Mouse (Mus musculus): ENCODE measurements around the gene Kif6.

DNA sequence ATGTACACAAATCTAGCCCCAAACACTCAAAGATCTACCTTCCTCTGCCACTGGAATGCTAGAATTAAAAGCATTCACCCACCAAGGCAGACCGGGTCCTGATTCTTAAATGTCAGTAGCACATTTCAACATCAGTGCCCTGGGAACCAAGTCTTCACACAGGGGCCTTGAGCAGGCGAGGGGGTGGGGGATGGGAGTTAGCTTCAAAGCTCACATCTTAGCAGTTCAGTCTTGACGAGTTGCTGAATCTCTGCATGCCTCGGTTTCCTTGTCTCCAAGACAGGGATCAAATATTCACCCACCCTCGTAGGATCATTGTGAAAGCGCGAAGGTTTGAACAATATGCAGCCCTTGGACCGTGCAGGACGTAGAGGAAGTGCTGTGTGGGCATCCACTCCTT, 172.4 kb downstream of the Kif6 start:
- TF ChIP-seq CTCF (IDR thresholded peaks at IDR 0.05; ENCODE audit: control insufficient read depth, insufficient read depth, low read length) (no peak), POLR2A (IDR thresholded peaks at IDR 0.05; ENCODE audit: borderline replicate concordance, control insufficient read depth, low read depth, low read length) (no peak)

All from bone marrow, adult 2 months (tissue).